Mouse (Mus musculus): Measurements from ENCODE around the gene Homer2. TPM values are rescaled to one million over a fixed set of nuclear protein-coding genes. Genes with fewer than 3 reads are reported as not detected.

The Homer2 gene
- polyA plus RNA-seq, 1 experiment from 2014 or later: 121 TPM

DNA sequence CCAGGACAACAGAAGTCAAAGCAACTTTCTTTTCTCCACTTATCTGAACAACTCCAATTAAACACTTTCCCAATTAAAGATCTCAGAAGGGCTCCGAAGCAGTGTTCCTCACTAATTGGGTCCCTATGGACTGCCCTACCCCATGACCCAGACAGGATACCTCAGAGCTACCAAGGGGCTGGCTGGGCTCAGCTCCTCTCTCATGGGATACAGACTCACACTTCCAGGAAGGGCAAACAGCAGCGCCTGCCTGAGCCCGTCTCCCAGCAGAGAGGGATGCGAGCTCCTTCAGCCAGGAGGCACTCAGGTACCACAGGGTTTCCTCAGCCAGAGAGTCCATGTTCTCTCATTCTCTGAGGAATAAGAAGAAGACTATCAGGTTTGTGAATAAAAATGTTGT lies 9.4 kb downstream of the Homer2 start:
- WGBS: 67% methylated on average over 4 of the region's 4 CpGs
- Histone ChIP-seq H3K9ac (no peak overlapping the region), H3K4me2 (no peak overlapping the region), H3K9me3 (replicated peaks) (no peaks in the 10 kb centered on the region), H3K36me3 (no peaks in the 10 kb centered on the region), H3K4me3 (no peak overlapping the region), H3K4me1 (replicated peaks) (peaks cover 68% of the 10 kb centered on the region), H3K27ac (ENCODE audit: poor library complexity, severe bottlenecking) (no peak overlapping the region), H3K27me3 (replicated peaks) (no peaks in the 10 kb centered on the region)
- ATAC-seq (ENCODE audit: insufficient number of reproducible peaks, low FRiP score): no peak

DNA sequence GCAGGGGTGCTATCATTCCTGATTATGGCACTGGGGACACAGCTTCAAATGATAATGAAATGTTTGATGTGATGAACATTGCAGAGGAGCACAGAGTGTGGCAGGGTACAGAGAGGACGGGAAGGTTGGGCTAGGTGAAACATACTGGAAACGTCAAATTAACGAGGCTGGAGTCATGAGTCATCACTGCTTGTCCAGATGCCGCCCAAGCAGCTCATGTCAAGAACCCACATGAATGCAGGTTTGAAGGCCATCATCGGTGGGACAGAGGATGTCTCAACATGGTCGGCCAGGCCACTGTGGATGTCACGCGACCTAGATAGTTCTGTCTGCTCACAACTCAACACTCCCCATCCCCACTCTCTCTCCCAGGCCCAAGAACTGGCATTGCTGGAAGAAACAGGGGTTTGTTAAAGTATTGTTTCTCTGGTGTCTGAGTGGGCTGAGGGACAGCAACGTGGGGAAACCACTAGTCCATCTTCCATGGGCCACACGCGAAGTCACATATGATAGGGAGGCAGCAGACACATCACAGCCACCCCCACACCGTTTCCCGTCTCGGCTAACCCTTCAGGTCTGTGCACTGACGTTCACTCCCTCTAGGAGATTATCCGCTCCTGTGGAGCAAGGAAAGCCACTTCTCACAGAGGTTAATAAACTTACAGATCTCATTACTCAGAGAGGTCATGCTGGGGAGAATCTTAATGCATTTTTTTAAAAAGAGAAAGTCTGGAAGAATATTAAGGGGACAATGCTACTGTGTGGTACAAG lies 11.4 kb downstream of the Homer2 start:
- no peak for ATAC-seq (ENCODE audit: insufficient number of reproducible peaks, low FRiP score)
- H3K27me3 ChIP-seq (replicated peaks): no peaks in the 10 kb centered on the region
- no peaks in the 10 kb centered on the region for H3K9me3 ChIP-seq (replicated peaks)
- H3K4me3 ChIP-seq: no peak overlapping the region
- H3K36me3 ChIP-seq: no peaks in the 10 kb centered on the region
- H3K27ac ChIP-seq (ENCODE audit: poor library complexity, severe bottlenecking): no peak overlapping the region
- no peak overlapping the region for H3K4me2 ChIP-seq
- H3K4me1 ChIP-seq (replicated peaks): peaks cover 64% of the 10 kb centered on the region
- no peak overlapping the region for H3K9ac ChIP-seq
- WGBS: 67% methylated on average over 16 of the region's 16 CpGs

- WGBS: 62% methylated on average over 5 of the region's 5 CpGs
- peak; percentile 51; the same call in 1 of the 2 replicates for ATAC-seq (ENCODE audit: insufficient number of reproducible peaks, low FRiP score)
- Histone ChIP-seq H3K9ac (no peak overlapping the region), H3K4me2 (no peak overlapping the region), H3K27ac (ENCODE audit: poor library complexity, severe bottlenecking) (no peak overlapping the region), H3K4me1 (replicated peaks) (peaks cover 67% of the 10 kb centered on the region), H3K9me3 (replicated peaks) (no peaks in the 10 kb centered on the region), H3K36me3 (no peaks in the 10 kb centered on the region), H3K4me3 (no peak overlapping the region), H3K27me3 (replicated peaks) (no peaks in the 10 kb centered on the region)
These were observed 16.3 kb downstream of the Homer2 start for GRCm38 (mm10) chr7:81691067-81691466.

- no peak overlapping the region for H3K4me3 ChIP-seq
- peak overlapping the region; percentile 70 for H3K27ac ChIP-seq (ENCODE audit: poor library complexity, severe bottlenecking)
- H3K9ac ChIP-seq: no peak overlapping the region
- ATAC-seq (ENCODE audit: insufficient number of reproducible peaks, low FRiP score): no peak; the same call in 1 of the 2 replicates
- H3K9me3 ChIP-seq (replicated peaks): no peaks in the 10 kb centered on the region
- H3K27me3 ChIP-seq (replicated peaks): no peaks in the 10 kb centered on the region
- 61% methylated on average over 8 of the region's 8 CpGs for WGBS
- H3K4me2 ChIP-seq: no peak overlapping the region
- H3K36me3 ChIP-seq: no peaks in the 10 kb centered on the region
- peaks cover 81% of the 10 kb centered on the region for H3K4me1 ChIP-seq (replicated peaks)
These were observed 18.1 kb downstream of the Homer2 start for GRCm38 (mm10) chr7:81689116-81689681.

- Histone ChIP-seq H3K27ac (ENCODE audit: poor library complexity, severe bottlenecking) (peak overlapping the region; percentile 70), H3K9me3 (replicated peaks) (no peaks in the 10 kb centered on the region), H3K27me3 (replicated peaks) (no peaks in the 10 kb centered on the region), H3K4me1 (replicated peaks) (peaks cover 84% of the 10 kb centered on the region), H3K4me2 (no peak overlapping the region), H3K4me3 (no peak overlapping the region), H3K9ac (no peak overlapping the region), H3K36me3 (no peaks in the 10 kb centered on the region)
- no peak for ATAC-seq (ENCODE audit: insufficient number of reproducible peaks, low FRiP score)
- WGBS: 68% methylated on average over 9 of the region's 9 CpGs
These were observed 18.9 kb downstream of the Homer2 start for GRCm38 (mm10) chr7:81688378-81688777.

GRCm38 (mm10) chr7:81687684-81688316 lies 19.5 kb downstream of the Homer2 start:
- no peak overlapping the region for H3K4me3 ChIP-seq
- no peaks in the 10 kb centered on the region for H3K27me3 ChIP-seq (replicated peaks)
- no peak overlapping the region for H3K9ac ChIP-seq
- WGBS: 57% methylated on average over 6 of the region's 6 CpGs
- no peak overlapping the region for H3K4me2 ChIP-seq
- peak overlapping the region; percentile 70 for H3K27ac ChIP-seq (ENCODE audit: poor library complexity, severe bottlenecking)
- ATAC-seq (ENCODE audit: insufficient number of reproducible peaks, low FRiP score): no peak
- H3K9me3 ChIP-seq (replicated peaks): no peaks in the 10 kb centered on the region
- peaks cover 83% of the 10 kb centered on the region for H3K4me1 ChIP-seq (replicated peaks)
- H3K36me3 ChIP-seq: no peaks in the 10 kb centered on the region

GRCm38 (mm10) chr7:81685375-81685774 lies 22.0 kb downstream of the Homer2 start:
- H3K27ac ChIP-seq (ENCODE audit: poor library complexity, severe bottlenecking): peak overlapping the region; percentile 89
- H3K4me1 ChIP-seq (replicated peaks): peaks cover 78% of the 10 kb centered on the region
- WGBS: 77% methylated on average over 7 of the region's 7 CpGs

DNA sequence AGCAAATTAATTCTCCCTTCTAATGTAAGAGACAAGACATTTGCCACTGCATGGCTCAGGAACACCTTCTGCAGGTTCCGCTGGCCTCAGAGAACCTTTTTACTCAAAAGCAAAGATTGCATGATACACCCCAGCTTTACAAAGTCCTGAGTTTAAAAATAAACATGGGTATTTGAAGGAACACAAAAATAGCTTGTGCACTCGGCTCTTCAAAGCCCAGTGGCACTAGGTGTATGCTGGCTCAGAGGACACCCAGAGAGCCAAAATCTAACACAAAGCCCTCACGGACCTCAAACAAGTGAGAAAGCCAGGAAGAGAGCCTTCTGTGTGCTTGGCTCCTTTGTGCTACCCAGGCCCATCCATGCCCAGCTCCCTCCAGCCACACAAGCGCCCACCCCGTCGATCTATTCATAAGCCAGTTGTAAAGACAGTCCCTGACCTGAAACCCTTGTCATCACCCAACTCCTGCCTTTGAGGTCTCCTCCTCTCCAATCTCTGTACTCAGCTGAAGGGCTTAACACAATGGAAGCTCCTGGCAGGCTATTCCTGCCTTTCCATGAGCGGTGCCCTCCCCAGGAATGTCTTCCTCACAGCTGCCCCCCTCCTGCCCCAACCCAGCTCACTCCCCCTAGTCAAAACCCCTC lies 23.4 kb downstream of the Homer2 start:
- Histone ChIP-seq H3K27me3 (replicated peaks) (no peaks in the 10 kb centered on the region), H3K4me1 (replicated peaks) (peaks cover 69% of the 10 kb centered on the region), H3K9me3 (replicated peaks) (no peaks in the 10 kb centered on the region), H3K9ac (0 out of 2 replicates have a peak overlapping the region, but pooled peaks have one; percentile 14), H3K36me3 (no peaks in the 10 kb centered on the region), H3K4me3 (no peak overlapping the region), H3K4me2 (peak overlapping the region; percentile 43), H3K27ac (ENCODE audit: poor library complexity, severe bottlenecking) (peak overlapping the region; percentile 89)
- 43% methylated on average over 7 of the region's 7 CpGs for WGBS
- peak; percentile 55; the same call in 1 of the 2 replicates for ATAC-seq (ENCODE audit: insufficient number of reproducible peaks, low FRiP score)

More at GRCm38 (mm10) chr7:81685375-81685774, 22.0 kb downstream of the Homer2 start:
- H3K9ac ChIP-seq: no peak overlapping the region
- no peaks in the 10 kb centered on the region for H3K9me3 ChIP-seq (replicated peaks)
- no peak overlapping the region for H3K4me3 ChIP-seq
- no peaks in the 10 kb centered on the region for H3K36me3 ChIP-seq
- no peak for ATAC-seq (ENCODE audit: insufficient number of reproducible peaks, low FRiP score)
- H3K4me2 ChIP-seq: no peak overlapping the region
- H3K27me3 ChIP-seq (replicated peaks): no peaks in the 10 kb centered on the region

DNA sequence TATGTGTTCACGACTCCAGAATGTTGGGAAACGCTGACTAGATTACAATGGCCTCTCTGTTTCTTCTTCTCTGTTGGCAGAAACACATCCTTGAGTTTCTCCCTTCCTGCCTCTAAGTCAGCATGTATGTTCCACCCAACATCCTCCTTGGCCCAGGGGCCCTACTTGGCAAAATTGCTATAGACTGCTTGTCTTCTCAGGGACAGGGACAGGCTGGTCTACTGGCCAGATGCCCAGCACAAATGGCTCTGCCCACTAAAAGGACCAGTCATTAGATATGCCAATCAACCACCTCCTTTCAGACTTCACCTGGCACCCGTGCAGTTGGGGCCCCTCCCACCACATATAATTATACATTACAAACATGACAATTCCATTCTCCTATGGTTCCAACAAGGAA lies 25.9 kb downstream of the Homer2 start:
- Histone ChIP-seq H3K9me3 (replicated peaks) (no peaks in the 10 kb centered on the region), H3K4me3 (no peak overlapping the region), H3K27ac (ENCODE audit: poor library complexity, severe bottlenecking) (no peak overlapping the region), H3K4me2 (no peak overlapping the region), H3K9ac (no peak overlapping the region), H3K36me3 (no peaks in the 10 kb centered on the region), H3K4me1 (replicated peaks) (peaks cover 51% of the 10 kb centered on the region), H3K27me3 (replicated peaks) (no peaks in the 10 kb centered on the region)
- WGBS: 75% methylated on average over 3 of the region's 3 CpGs
- ATAC-seq (ENCODE audit: insufficient number of reproducible peaks, low FRiP score): no peak

GRCm38 (mm10) chr7:81673359-81674013 lies 33.8 kb downstream of the Homer2 start:
- H3K4me1 ChIP-seq (replicated peaks): peaks cover 44% of the 10 kb centered on the region
- H3K27me3 ChIP-seq (replicated peaks): no peaks in the 10 kb centered on the region
- H3K4me3 ChIP-seq: no peak overlapping the region
- no peaks in the 10 kb centered on the region for H3K9me3 ChIP-seq (replicated peaks)
- H3K36me3 ChIP-seq: no peaks in the 10 kb centered on the region
- peak overlapping the region; percentile 43 for H3K27ac ChIP-seq (ENCODE audit: poor library complexity, severe bottlenecking)
- ATAC-seq (ENCODE audit: insufficient number of reproducible peaks, low FRiP score): peak; percentile 59
- no peak overlapping the region for H3K9ac ChIP-seq
- 46% methylated on average over 15 of the region's 15 CpGs for WGBS
- peak overlapping the region; percentile 45 for H3K4me2 ChIP-seq

Measured in heart, embryonic 12.5 days (tissue).